Mouse (Mus musculus): ENCODE measurements at regions not wholly inside any gene's neighbourhood (a gene's known extent, or its start where the extent isn't known, plus 50 kb on each side); places are given as distances from the start of the nearest gene placed in this dataset.
A peak's percentile ranks its signal among the peaks of the same experiment; 100 is the strongest.

DNA sequence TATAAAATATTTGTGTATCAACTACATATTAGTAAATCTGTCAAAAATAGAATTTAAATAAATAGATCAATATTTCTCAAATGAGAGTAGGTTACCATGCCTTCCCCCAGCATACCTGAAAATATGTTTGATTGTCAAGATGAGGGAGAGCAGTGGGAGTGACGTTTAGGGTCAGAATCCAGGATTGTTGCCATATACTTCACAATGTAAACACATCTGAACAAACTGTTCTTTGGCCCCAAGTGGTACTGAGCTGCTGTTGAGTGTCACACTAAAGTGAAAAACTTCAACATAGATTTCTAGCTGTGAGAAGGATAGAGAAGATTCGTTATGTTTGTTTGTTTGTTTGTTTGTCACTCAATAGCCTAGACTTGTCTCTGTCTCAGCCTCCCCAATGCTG, 75.1 kb upstream of the 5730522E02Rik start:
- no peak for ATAC-seq (ENCODE audit: poor library complexity, severe bottlenecking)

DNA sequence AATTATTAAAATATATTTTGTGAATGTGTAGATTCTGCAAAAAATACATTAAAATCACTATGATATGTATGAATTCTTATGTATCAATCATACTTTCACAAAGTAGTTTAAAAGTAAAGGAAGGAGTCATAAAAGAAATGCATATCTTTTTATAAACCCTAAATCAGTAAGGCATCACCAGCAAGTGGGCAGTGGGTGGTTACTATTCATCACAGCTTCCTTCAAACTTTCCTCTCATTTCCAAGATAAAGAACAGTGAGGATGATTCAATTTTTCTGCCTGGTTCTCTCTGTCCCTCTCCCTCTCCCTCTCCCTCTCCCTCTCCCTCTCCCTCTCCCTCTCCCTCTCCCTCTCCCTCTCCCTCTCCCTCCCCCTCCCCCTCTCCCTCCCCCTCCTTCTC, 86.7 kb upstream of the Fancl start:
- ATAC-seq (ENCODE audit: poor library complexity, severe bottlenecking) = no peak

DNA sequence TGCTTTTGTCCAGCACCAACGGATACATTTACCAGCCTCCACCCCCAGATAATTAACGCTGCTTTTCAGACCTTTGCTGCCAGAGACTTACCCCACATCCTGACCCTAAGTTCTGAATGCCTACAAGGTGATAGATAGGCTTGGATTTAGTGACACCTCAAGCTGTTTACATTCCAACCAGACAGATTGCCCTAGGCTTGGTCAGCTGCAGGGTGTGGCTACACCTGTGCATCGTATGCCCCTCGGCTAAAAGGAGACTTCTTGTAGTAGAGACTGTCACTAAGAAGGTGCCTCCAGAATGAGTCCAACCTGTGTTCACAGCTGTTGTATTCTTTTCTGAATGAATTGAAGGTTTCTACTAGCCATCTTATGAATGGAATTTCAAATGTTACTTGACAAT, 78.4 kb upstream of the Fancl start:
- no peak for ATAC-seq (ENCODE audit: poor library complexity, severe bottlenecking)

DNA sequence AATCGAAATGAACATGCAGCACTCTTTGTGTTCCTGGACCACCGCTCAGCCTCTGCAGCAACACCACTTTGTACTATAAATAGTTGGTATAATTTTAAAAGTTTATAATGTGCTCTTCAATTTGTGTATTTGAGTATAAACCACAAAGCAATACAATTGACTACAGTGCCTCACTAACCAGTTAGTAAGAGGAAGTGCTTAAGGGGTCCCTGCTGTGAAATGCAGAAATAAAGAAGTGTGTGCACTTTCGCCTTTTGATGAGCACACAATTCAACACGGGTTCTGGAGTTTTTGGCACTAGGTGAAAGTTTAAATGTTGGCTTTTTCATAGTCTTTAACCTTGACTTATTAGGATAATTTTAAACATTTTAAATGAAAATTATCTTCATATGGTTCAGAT, 54.7 kb upstream of the Fancl start:
- ATAC-seq (ENCODE audit: poor library complexity, severe bottlenecking) = peak; percentile 90
